Mouse (Mus musculus): Measurements from ENCODE around the gene A530016L24Rik. TPM values are rescaled to one million over a fixed set of nuclear protein-coding genes. Genes with fewer than 3 reads are reported as not detected.

A530016L24Rik gene
- total RNA-seq, 1 experiment, result not detected

DNA sequence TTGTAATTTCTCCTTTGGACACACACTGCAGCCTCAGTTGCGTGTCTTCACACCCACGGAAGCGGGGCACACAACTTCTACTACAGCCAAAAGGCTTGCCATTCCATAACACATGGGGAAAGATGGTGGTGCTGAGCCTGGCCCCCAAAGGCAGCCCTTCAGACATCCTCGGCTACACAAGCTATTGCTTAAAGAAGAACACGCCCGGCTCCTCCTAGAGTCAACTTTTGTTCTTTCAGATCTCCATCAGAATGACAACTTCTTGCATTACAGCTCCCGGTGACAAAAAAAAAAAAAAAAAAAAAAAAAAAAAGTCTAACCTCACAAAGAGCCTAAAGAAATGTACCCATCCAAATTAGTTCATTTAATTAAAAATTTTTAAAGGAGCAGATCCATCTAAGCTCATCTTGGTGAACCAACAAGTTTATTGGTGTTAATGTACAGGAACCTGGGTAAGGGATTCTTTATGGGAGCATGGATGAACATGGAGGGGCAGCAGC is 50.3 kb downstream of the A530016L24Rik start:
- DNase-seq (ENCODE audit: low read depth, low spot score), result no peak
- Histone ChIP-seq H3K27ac (ENCODE audit: insufficient read depth, low read depth, low read length, poor library complexity, severe bottlenecking) (no peak overlapping the region), H3K4me1 (ENCODE audit: control insufficient read depth in 2 of 2, insufficient read depth in 2 of 2, low read length in 2 of 2, poor library complexity in 1 of 2) (peaks cover 4 to 28% of the 10 kb centered on the region in 2 experiments; a peak in 3 of 4 replicates), H3K36me3 (ENCODE audit: control insufficient read depth, insufficient read depth, low read length, poor library complexity, severe bottlenecking) (no peaks in the 10 kb centered on the region), H3K4me3 (ENCODE audit: insufficient read depth in 1 of 2, low read depth in 1 of 2, low read length in 2 of 2, poor library complexity in 1 of 2, severe bottlenecking in 1 of 2) (no peak overlapping the region), H3K9ac (ENCODE audit: insufficient read depth, low read depth, low read length, poor library complexity, severe bottlenecking) (no peak overlapping the region), H3K9me3 (ENCODE audit: control insufficient read depth, insufficient read depth, low read depth, low read length) (no peaks in the 10 kb centered on the region)
- in situ Hi-C loops (cut with MboI; ENCODE audit: low sequenced_read_pairs in 2 of 2, unreplicated experiment in 2 of 2), result loop anchor here in 1 of 2 experiments (25.0 kb wide), 1 partner anchor 402 kb away; the partner anchor contains the start of gene Kif26a
- TF ChIP-seq ZC3H11A (IDR thresholded peaks at IDR 0.05; ENCODE audit: borderline replicate concordance, low read depth, low read length) (no peak), CHD2 (IDR thresholded peaks at IDR 0.05; ENCODE audit: low read depth, low read length) (no peak), ZNF384 (IDR thresholded peaks at IDR 0.05; ENCODE audit: low read depth, low read length) (peak; percentile 95), MAFK (IDR thresholded peaks at IDR 0.05; ENCODE audit: insufficient read depth, low read depth, low read length) (no peak), HCFC1 (IDR thresholded peaks at IDR 0.05; ENCODE audit: borderline replicate concordance, insufficient read depth, low read length) (no peak)

GRCm38 (mm10) chr12:112540321-112540720 is 51.1 kb downstream of the A530016L24Rik start:
- Histone ChIP-seq H3K9ac (ENCODE audit: insufficient read depth, low read depth, low read length, poor library complexity, severe bottlenecking) (no peak overlapping the region), H3K27ac (ENCODE audit: insufficient read depth, low read depth, low read length, poor library complexity, severe bottlenecking) (no peak overlapping the region), H3K9me3 (ENCODE audit: control insufficient read depth, insufficient read depth, low read depth, low read length) (no peaks in the 10 kb centered on the region), H3K4me3 (ENCODE audit: insufficient read depth in 1 of 2, low read depth in 1 of 2, low read length in 2 of 2, poor library complexity in 1 of 2, severe bottlenecking in 1 of 2) (no peak overlapping the region), H3K36me3 (ENCODE audit: control insufficient read depth, insufficient read depth, low read length, poor library complexity, severe bottlenecking) (no peaks in the 10 kb centered on the region), H3K4me1 (ENCODE audit: control insufficient read depth in 2 of 2, insufficient read depth in 2 of 2, low read length in 2 of 2, poor library complexity in 1 of 2) (peaks cover 4 to 32% of the 10 kb centered on the region in 2 experiments; a peak in 3 of 4 replicates)
- in situ Hi-C loops (cut with MboI; ENCODE audit: low sequenced_read_pairs in 2 of 2, unreplicated experiment in 2 of 2), result loop anchor here (10.0 to 25.0 kb wide), 2 partner anchors 396 to 403 kb away; partner anchors contain the start of gene Kif26a (in 2 of the 2)
- no peak for DNase-seq (ENCODE audit: low read depth, low spot score)
- no peak for TF ChIP-seq CHD2 (IDR thresholded peaks at IDR 0.05; ENCODE audit: low read depth, low read length)
- TF ChIP-seq ZNF384 (IDR thresholded peaks at IDR 0.05; ENCODE audit: low read depth, low read length), result no peak
- TF ChIP-seq HCFC1 (IDR thresholded peaks at IDR 0.05; ENCODE audit: borderline replicate concordance, insufficient read depth, low read length), result no peak
- TF ChIP-seq MAFK (IDR thresholded peaks at IDR 0.05; ENCODE audit: insufficient read depth, low read depth, low read length), result no peak
- TF ChIP-seq ZC3H11A (IDR thresholded peaks at IDR 0.05; ENCODE audit: borderline replicate concordance, low read depth, low read length), result no peak

DNA sequence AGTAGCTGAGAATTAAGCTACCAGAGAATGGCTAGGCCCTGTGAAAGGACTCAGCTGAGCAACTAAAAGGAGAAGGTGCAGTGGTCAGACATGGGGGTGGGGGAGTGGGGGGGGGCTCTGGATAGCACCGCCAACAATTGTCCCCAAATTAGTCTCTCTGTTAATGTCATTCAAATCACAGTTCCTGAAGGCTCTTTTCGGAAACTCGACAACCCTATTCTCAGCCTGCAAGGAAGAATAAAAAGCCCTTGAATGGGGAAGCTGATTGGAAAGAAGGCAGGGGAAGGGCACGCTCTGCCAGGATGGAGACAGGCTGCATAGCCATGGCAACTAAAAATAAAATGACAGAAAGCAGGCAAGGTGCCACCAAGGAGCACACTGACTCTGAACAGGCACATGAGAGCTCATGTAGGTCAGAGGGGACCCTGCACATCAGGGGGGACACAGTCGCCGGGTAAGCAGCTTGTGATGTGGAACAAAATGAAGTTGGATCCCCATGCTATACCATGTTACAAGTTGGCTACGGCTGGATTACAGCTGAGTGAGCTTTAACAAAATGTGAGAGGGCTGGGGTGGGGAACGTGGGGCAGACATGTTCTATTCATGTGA is 52.3 kb downstream of the A530016L24Rik start:
- TF ChIP-seq CHD2 (IDR thresholded peaks at IDR 0.05; ENCODE audit: low read depth, low read length), result no peak
- no peak for TF ChIP-seq ZNF384 (IDR thresholded peaks at IDR 0.05; ENCODE audit: low read depth, low read length)
- TF ChIP-seq MAFK (IDR thresholded peaks at IDR 0.05; ENCODE audit: insufficient read depth, low read depth, low read length), result no peak
- TF ChIP-seq HCFC1 (IDR thresholded peaks at IDR 0.05; ENCODE audit: borderline replicate concordance, insufficient read depth, low read length), result no peak
- no peak overlapping the region for H3K27ac ChIP-seq (ENCODE audit: insufficient read depth, low read depth, low read length, poor library complexity, severe bottlenecking)
- H3K4me1 ChIP-seq (ENCODE audit: control insufficient read depth in 2 of 2, insufficient read depth in 2 of 2, low read length in 2 of 2, poor library complexity in 1 of 2), result peaks cover 4 to 33% of the 10 kb centered on the region in 2 experiments; a peak in 3 of 4 replicates
- no peak overlapping the region for H3K4me3 ChIP-seq (ENCODE audit: insufficient read depth in 1 of 2, low read depth in 1 of 2, low read length in 2 of 2, poor library complexity in 1 of 2, severe bottlenecking in 1 of 2)
- in situ Hi-C loops (cut with MboI; ENCODE audit: low sequenced_read_pairs in 2 of 2, unreplicated experiment in 2 of 2), result loop anchor here (10.0 to 25.0 kb wide), 2 partner anchors 397 to 404 kb away; partner anchors contain the start of gene Kif26a (in 2 of the 2)
- no peak overlapping the region for H3K9ac ChIP-seq (ENCODE audit: insufficient read depth, low read depth, low read length, poor library complexity, severe bottlenecking)
- no peaks in the 10 kb centered on the region for H3K9me3 ChIP-seq (ENCODE audit: control insufficient read depth, insufficient read depth, low read depth, low read length)
- no peak for DNase-seq (ENCODE audit: low read depth, low spot score)
- no peaks in the 10 kb centered on the region for H3K36me3 ChIP-seq (ENCODE audit: control insufficient read depth, insufficient read depth, low read length, poor library complexity, severe bottlenecking)

DNA sequence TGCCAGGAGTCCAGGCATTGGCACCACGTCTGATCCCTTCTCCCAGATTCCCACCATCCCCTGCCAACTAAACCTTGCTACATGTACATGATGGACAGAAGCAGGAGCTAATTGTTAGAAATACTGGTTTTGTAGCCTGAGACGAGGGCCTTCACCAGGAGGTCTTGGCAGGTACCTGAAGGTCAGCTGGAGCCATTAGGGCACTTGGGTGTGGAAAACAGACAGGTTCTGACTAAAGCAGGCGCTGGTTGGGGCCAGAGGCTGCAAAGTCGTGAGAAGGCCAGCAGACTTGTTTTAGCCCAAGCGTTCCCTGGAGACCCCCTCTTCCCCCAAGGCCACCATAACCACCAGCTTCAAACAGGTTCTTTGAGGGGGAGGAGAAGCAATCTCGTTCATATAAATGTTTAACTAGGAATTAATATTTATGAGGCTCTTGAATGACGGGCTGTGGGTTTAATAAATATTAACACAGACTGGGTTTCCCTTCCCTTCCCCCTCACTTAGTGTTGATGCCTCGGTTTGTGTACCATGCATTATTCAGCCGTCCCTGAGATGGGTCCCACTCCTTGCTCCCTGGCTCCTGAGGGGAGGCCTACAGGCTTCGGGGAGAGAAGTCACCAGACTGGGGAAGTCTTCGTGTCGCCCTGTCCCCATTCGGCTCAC is 53.1 kb downstream of the A530016L24Rik start:
- Histone ChIP-seq H3K4me3 (ENCODE audit: insufficient read depth in 1 of 2, low read depth in 1 of 2, low read length in 2 of 2, poor library complexity in 1 of 2, severe bottlenecking in 1 of 2) (no peak overlapping the region), H3K27ac (ENCODE audit: insufficient read depth, low read depth, low read length, poor library complexity, severe bottlenecking) (no peak overlapping the region)

More for the DNA sequence above, 53.1 kb downstream of the A530016L24Rik start:
- TF ChIP-seq CHD2 (IDR thresholded peaks at IDR 0.05; ENCODE audit: low read depth, low read length) (no peak), ZNF384 (IDR thresholded peaks at IDR 0.05; ENCODE audit: low read depth, low read length) (no peak), HCFC1 (IDR thresholded peaks at IDR 0.05; ENCODE audit: borderline replicate concordance, insufficient read depth, low read length) (no peak), MAFK (IDR thresholded peaks at IDR 0.05; ENCODE audit: insufficient read depth, low read depth, low read length) (no peak), ZC3H11A (IDR thresholded peaks at IDR 0.05; ENCODE audit: borderline replicate concordance, low read depth, low read length) (no peak)
- no peak for DNase-seq (ENCODE audit: low read depth, low spot score)
- Histone ChIP-seq H3K36me3 (ENCODE audit: control insufficient read depth, insufficient read depth, low read length, poor library complexity, severe bottlenecking) (no peaks in the 10 kb centered on the region), H3K9me3 (ENCODE audit: control insufficient read depth, insufficient read depth, low read depth, low read length) (no peaks in the 10 kb centered on the region), H3K4me1 (ENCODE audit: control insufficient read depth in 2 of 2, insufficient read depth in 2 of 2, low read length in 2 of 2, poor library complexity in 1 of 2) (peaks cover 4 to 33% of the 10 kb centered on the region in 2 experiments; a peak in 3 of 4 replicates), H3K9ac (ENCODE audit: insufficient read depth, low read depth, low read length, poor library complexity, severe bottlenecking) (no peak overlapping the region)
- in situ Hi-C loops (cut with MboI; ENCODE audit: low sequenced_read_pairs in 2 of 2, unreplicated experiment in 2 of 2), result loop anchor here (10.0 to 25.0 kb wide), 2 partner anchors 398 to 405 kb away; partner anchors contain the start of gene Kif26a (in 2 of the 2)
